Mouse (Mus musculus) neural tube, embryonic 14.5 days (tissue): ENCODE measurements around the gene Coro7. TPM values are rescaled to one million over a fixed set of nuclear protein-coding genes. Genes with fewer than 3 reads are reported as not detected.

ENCODE experiments used
- ATAC-seq: fragments of 200-750 bp; cut with Nextera tagmentation; 2 replicates; pipeline ENCODE4 v1.8.0; 2017; ENCODE audit warnings: low read depth, mild to moderate bottlenecking, moderate TSS enrichment, moderate library complexity
- H3K27ac ChIP-seq: fragments of 300-500 bp; sonication (generic); 2 replicates; pipeline ENCODE4 v1.5.1; 2014; ENCODE audit warnings: low read depth, mild to moderate bottlenecking, control low read depth, low read length, moderate library complexity, mixed read lengths
- H3K27me3 ChIP-seq: fragments of 300-500 bp; sonication (generic); 2 replicates; pipeline ENCODE4 v1.6.1; 2014; ENCODE audit warnings: low read length; ENCODE audit not compliant: control insufficient read depth, insufficient read depth
- H3K36me3 ChIP-seq: fragments of 300-500 bp; sonication (generic); 2 replicates; pipeline ENCODE4 v1.6.1; 2014; ENCODE audit warnings: low read length, mixed read lengths; ENCODE audit not compliant: control insufficient read depth, insufficient read depth
- H3K4me1 ChIP-seq: fragments of 300-500 bp; sonication (generic); 2 replicates; pipeline ENCODE4 v1.6.1; 2014; ENCODE audit warnings: low read length; ENCODE audit not compliant: control insufficient read depth, insufficient read depth
- H3K4me2 ChIP-seq: fragments of 300-500 bp; sonication (generic); 2 replicates; pipeline ENCODE4 v1.6.1; 2014; ENCODE audit warnings: mild to moderate bottlenecking, low read depth, low read length, control low read depth
- H3K4me3 ChIP-seq: fragments of 300-500 bp; sonication (generic); 2 replicates; pipeline ENCODE4 v1.5.1; 2014; ENCODE audit warnings: low read depth, low read length, control low read depth, mixed read lengths
- H3K9ac ChIP-seq: fragments of 300-500 bp; sonication (generic); replicated peaks from 2 replicates; pipeline ENCODE4 v1.6.1; 2014; ENCODE audit warnings: low read depth, mild to moderate bottlenecking, control low read depth, low read length, mixed read lengths
- H3K9me3 ChIP-seq: fragments of 300-500 bp; sonication (generic); 2 replicates; pipeline ENCODE4 v1.6.1; 2016; ENCODE audit warnings: low read length; ENCODE audit not compliant: control insufficient read depth
- WGBS: fragments of 180-500 bp; shearing (Covaris S2); extraction: QIAGEN DNeasy Blood & Tissue Kit; methylation state at CpG from one replicate; pipeline ENCODE4 v1.1.7; 2014; 5-methylcytosine and 5-hydroxymethylcytosine counted together
- polyA plus RNA-seq: library from polyadenylated mRNA; unstranded; fragments of >200 nt; fragmentation: Nextera tagmentation; extraction: Ambion mirVana; gene quantifications from 2 replicates; pipeline ENCODE4 v1.2.1, GENCODE M21; 2014

Coro7 gene
- polyA plus RNA-seq, 1 experiment from 2014 or later = 28.6 TPM

- H3K36me3 ChIP-seq = peaks cover 19% of the 10 kb centered on the region; the same call in 1 of the 2 replicates
- H3K4me3 ChIP-seq = no peak overlapping the region
- 79% methylated on average over 13 of the region's 13 CpGs for WGBS
- no peaks in the 10 kb centered on the region for H3K27me3 ChIP-seq
- no peaks in the 10 kb centered on the region for H3K9me3 ChIP-seq
- no peak overlapping the region for H3K9ac ChIP-seq
- H3K4me1 ChIP-seq = peaks cover 10% of the 10 kb centered on the region; the same call in 1 of the 2 replicates
- H3K27ac ChIP-seq = no peak overlapping the region
- H3K4me2 ChIP-seq = no peak overlapping the region
- ATAC-seq = no peak
Measured at GRCm38 (mm10) chr16:4647651-4648141, 31.9 kb downstream of the Coro7 start.

GRCm38 (mm10) chr16:4646831-4647230, 32.7 kb downstream of the Coro7 start:
- no peak for ATAC-seq
- 82% methylated on average over 4 of the region's 4 CpGs for WGBS
- peaks cover 10% of the 10 kb centered on the region; the same call in 1 of the 2 replicates for H3K4me1 ChIP-seq

GRCm38 (mm10) chr16:4645867-4646266, 33.7 kb downstream of the Coro7 start:
- Histone ChIP-seq H3K4me1 (peaks cover 16% of the 10 kb centered on the region), H3K27ac (no peak overlapping the region), H3K36me3 (peaks cover 15% of the 10 kb centered on the region; the same call in 1 of the 2 replicates), H3K9me3 (no peaks in the 10 kb centered on the region), H3K27me3 (no peaks in the 10 kb centered on the region), H3K4me3 (no peak overlapping the region), H3K9ac (no peak overlapping the region), H3K4me2 (no peak overlapping the region)
- no peak for ATAC-seq
- 77% methylated on average over 4 of the region's 4 CpGs for WGBS

More at GRCm38 (mm10) chr16:4646831-4647230, 32.7 kb downstream of the Coro7 start:
- Histone ChIP-seq H3K4me3 (no peak overlapping the region), H3K9ac (no peak overlapping the region; the same call in 1 of the 2 replicates), H3K27ac (no peak overlapping the region), H3K4me2 (no peak overlapping the region), H3K9me3 (no peaks in the 10 kb centered on the region), H3K27me3 (no peaks in the 10 kb centered on the region), H3K36me3 (peaks cover 19% of the 10 kb centered on the region; the same call in 1 of the 2 replicates)

GRCm38 (mm10) chr16:4643670-4644419, 35.7 kb downstream of the Coro7 start:
- ATAC-seq = peak; percentile 36; the same call in 1 of the 2 replicates
- Histone ChIP-seq H3K27ac (no peak overlapping the region), H3K4me3 (no peak overlapping the region), H3K9ac (no peak overlapping the region), H3K4me1 (peaks cover 19% of the 10 kb centered on the region), H3K27me3 (no peaks in the 10 kb centered on the region), H3K9me3 (no peaks in the 10 kb centered on the region), H3K36me3 (0 out of 2 replicates have a peak, but pooled peaks cover 4% of the 10 kb centered on the region), H3K4me2 (no peak overlapping the region)
- WGBS = 73% methylated on average over 11 of the region's 11 CpGs

- no peak overlapping the region; the same call in 1 of the 2 replicates for H3K4me2 ChIP-seq
- H3K9me3 ChIP-seq = no peaks in the 10 kb centered on the region
- H3K4me1 ChIP-seq = peaks cover 19% of the 10 kb centered on the region
- WGBS = 94% methylated on average over 5 of the region's 6 CpGs
- H3K36me3 ChIP-seq = no peaks in the 10 kb centered on the region
- no peak for ATAC-seq
- no peak overlapping the region for H3K9ac ChIP-seq
- H3K27me3 ChIP-seq = no peaks in the 10 kb centered on the region
- H3K4me3 ChIP-seq = no peak overlapping the region
- H3K27ac ChIP-seq = no peak overlapping the region
Measured at GRCm38 (mm10) chr16:4642937-4643336, 36.6 kb downstream of the Coro7 start.

GRCm38 (mm10) chr16:4642190-4642589, 37.4 kb downstream of the Coro7 start:
- H3K9ac ChIP-seq = no peak overlapping the region
- peaks cover 19% of the 10 kb centered on the region for H3K4me1 ChIP-seq

GRCm38 (mm10) chr16:4641119-4641838, 38.3 kb downstream of the Coro7 start:
- ATAC-seq = no peak
- no peaks in the 10 kb centered on the region for H3K9me3 ChIP-seq
- no peak overlapping the region for H3K27ac ChIP-seq
- no peaks in the 10 kb centered on the region for H3K27me3 ChIP-seq
- peaks cover 19% of the 10 kb centered on the region for H3K4me1 ChIP-seq
- H3K36me3 ChIP-seq = no peaks in the 10 kb centered on the region
- peak overlapping the region; percentile 65 for H3K4me2 ChIP-seq
- WGBS = 42% methylated on average over 3 of the region's 3 CpGs
- H3K9ac ChIP-seq = no peak overlapping the region
- H3K4me3 ChIP-seq = peak overlapping the region; percentile 46; the same call in 1 of the 2 replicates

More at GRCm38 (mm10) chr16:4642190-4642589, 37.4 kb downstream of the Coro7 start:
- 0 out of 2 replicates have a peak, but pooled peaks have one; percentile 6 for ATAC-seq
- Histone ChIP-seq H3K36me3 (no peaks in the 10 kb centered on the region), H3K9me3 (no peaks in the 10 kb centered on the region), H3K4me2 (peak overlapping the region; percentile 18; the same call in 1 of the 2 replicates), H3K27ac (no peak overlapping the region), H3K4me3 (no peak overlapping the region), H3K27me3 (no peaks in the 10 kb centered on the region)
- 41% methylated on average over 13 of the region's 13 CpGs for WGBS

GRCm38 (mm10) chr16:4640267-4641005, 39.1 kb downstream of the Coro7 start:
- Histone ChIP-seq H3K27me3 (no peaks in the 10 kb centered on the region), H3K27ac (peak overlapping the region; percentile 60), H3K4me2 (peak overlapping the region; percentile 65), H3K36me3 (no peaks in the 10 kb centered on the region), H3K9ac (peak overlapping the region; percentile 59), H3K4me3 (peak overlapping the region; percentile 46), H3K9me3 (no peaks in the 10 kb centered on the region), H3K4me1 (peaks cover 19% of the 10 kb centered on the region)
- 7% methylated on average over 17 of the region's 17 CpGs for WGBS
- ATAC-seq = peak; percentile 13
